13 mouse cellular contexts compared by ENCODE assay signal in the genomic region with DNA sequence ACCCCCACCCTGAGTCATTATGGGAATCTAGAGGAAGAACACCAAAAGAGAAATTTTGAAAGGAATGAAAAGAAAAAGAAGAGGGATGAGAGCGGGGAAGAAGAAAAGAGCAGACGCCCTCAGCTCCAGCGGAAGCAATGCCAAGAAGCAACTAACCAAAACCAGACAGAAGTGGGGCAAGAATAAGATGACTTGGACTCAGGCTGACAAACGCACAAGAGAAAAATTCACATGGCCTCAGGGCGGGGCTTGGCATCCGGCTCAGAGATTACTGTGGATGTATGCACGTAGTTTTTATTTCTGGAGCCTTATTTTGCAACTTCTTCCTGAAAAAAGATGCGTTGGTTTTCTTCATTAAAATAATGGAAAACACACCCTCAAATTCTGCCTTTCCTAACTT. TPM values are rescaled to one million over a fixed set of nuclear protein-coding genes. Genes with fewer than 3 reads are reported as not detected.
DNase-seq lines count a peak whose midpoint lies in the region; ATAC-seq and TF ChIP-seq lines count a peak whose summit lies in the region.
"Had no signal": no experiment of that assay in that cellular context is flagged by ENCODE, and none has a peak within 500 bp of the region (broad histone marks: within the 10 kb centered on the region; RNA-seq: fewer than 3 reads in every experiment).

No protein-coding gene starts in this region.

- 0 out of 2 replicates have a peak overlapping the region, but pooled peaks have one; percentile 35 for H3K9ac ChIP-seq in limb, embryonic 13.5 days
- H3K9ac ChIP-seq: liver, embryonic 13.5 days; midbrain, embryonic 15.5 days had no signal

- no peak overlapping the region for H3K27ac ChIP-seq in heart, embryonic 10.5 days
- peak overlapping the region; percentile 99 for H3K27ac ChIP-seq in embryonic fibroblast, embryonic 13.5 days (ENCODE audit: insufficient read depth, low read length)
- peak overlapping the region; percentile 52; the same call in 1 of the 2 replicates for H3K27ac ChIP-seq in limb, embryonic 13.5 days
- H3K27ac ChIP-seq: layer of hippocampus, adult 2 months; liver, embryonic 13.5 days; midbrain, embryonic 15.5 days had no signal

- 76% methylated on average over 8 of the region's 8 CpGs for WGBS in heart, embryonic 10.5 days
- WGBS in limb, embryonic 13.5 days, result 22% methylated on average over 8 of the region's 8 CpGs

- no peaks in the 10 kb centered on the region for H3K36me3 ChIP-seq in heart, embryonic 10.5 days
- no peaks in the 10 kb centered on the region for H3K36me3 ChIP-seq in limb, embryonic 13.5 days
- H3K36me3 ChIP-seq: liver, embryonic 13.5 days; midbrain, embryonic 15.5 days had no signal

- no peak for TF ChIP-seq CTCF in embryonic fibroblast, embryonic 13.5 days (IDR thresholded peaks at IDR 0.05; ENCODE audit: borderline replicate concordance, insufficient read depth, low read length)

- TF ChIP-seq POLR2A in embryonic fibroblast, embryonic 13.5 days (IDR thresholded peaks at IDR 0.05; ENCODE audit: low read depth, low read length), result 0 out of 2 replicates have a peak, but pooled peaks have one; percentile 34

- H3K4me2 ChIP-seq in limb, embryonic 13.5 days (replicated peaks), result peak overlapping the region; percentile 49
- H3K4me2 ChIP-seq: liver, embryonic 13.5 days; midbrain, embryonic 15.5 days had no signal

- H3K4me3 ChIP-seq in heart, embryonic 10.5 days, result no peak overlapping the region
- no peak overlapping the region for H3K4me3 ChIP-seq in embryonic fibroblast, embryonic 13.5 days (ENCODE audit: insufficient read depth, low read length)
- H3K4me3 ChIP-seq in limb, embryonic 13.5 days, result no peak overlapping the region; the same call in 1 of the 2 replicates
- H3K4me3 ChIP-seq: layer of hippocampus, adult 2 months; liver, embryonic 13.5 days; midbrain, embryonic 15.5 days had no signal

- no peak for ATAC-seq in limb, embryonic 13.5 days (ENCODE audit: low FRiP score, low read depth)
- no peak for ATAC-seq in monocyte, adult 5-6 weeks (replicated peaks; ENCODE audit: insufficient number of reproducible peaks, low FRiP score, low TSS enrichment, poor library complexity, severe bottlenecking)
- ATAC-seq in CD4-positive, CD25-positive, alpha-beta regulatory T cell, adult 4 months, result no peak
- ATAC-seq: activated CD4-positive, CD25-positive, alpha-beta regulatory T cell, adult 4 months; midbrain, embryonic 15.5 days had no signal

- no peaks in the 10 kb centered on the region for H3K27me3 ChIP-seq in heart, embryonic 10.5 days (ENCODE audit: insufficient read depth, poor library complexity, severe bottlenecking)
- H3K27me3 ChIP-seq in limb, embryonic 13.5 days, result no peaks in the 10 kb centered on the region
- H3K27me3 ChIP-seq: liver, embryonic 13.5 days; midbrain, embryonic 15.5 days had no signal

- H3K9me3 ChIP-seq in heart, embryonic 10.5 days, result no peaks in the 10 kb centered on the region
- no peaks in the 10 kb centered on the region for H3K9me3 ChIP-seq in limb, embryonic 13.5 days
- H3K9me3 ChIP-seq: liver, embryonic 13.5 days; midbrain, embryonic 15.5 days had no signal

- DNase-seq in heart, adult 18-20 months, result peak; percentile 46 to 54
- no peak for DNase-seq in heart, embryonic 10.5 days (ENCODE audit: low spot score)
- peak; percentile 99 for DNase-seq in NIH3T3 (ENCODE audit: low read depth)
- DNase-seq in cerebellum, postnatal 14 days, result no peak
- DNase-seq: liver, embryonic 13.5 days; thymus, adult 18-20 months had no signal

- H3K4me1 ChIP-seq in heart, embryonic 10.5 days, result peaks cover 20% of the 10 kb centered on the region
- peaks cover 9% of the 10 kb centered on the region for H3K4me1 ChIP-seq in embryonic fibroblast, embryonic 13.5 days (ENCODE audit: control insufficient read depth, insufficient read depth, low read length)
- H3K4me1 ChIP-seq in limb, embryonic 13.5 days, result peaks cover 36% of the 10 kb centered on the region
- H3K4me1 ChIP-seq: liver, embryonic 13.5 days; midbrain, embryonic 15.5 days had no signal

RNA-seq across cellular contexts. Expression of a gene that starts 41.3 kb away (rescaled TPM):
- 1 to 10 TPM; 1.9 to 3.1 TPM for total RNA-seq in heart, adult 18-20 months (2021)
- polyA plus RNA-seq in heart, embryonic 10.5 days (2016; fragmentation: Nextera tagmentation; extraction: Ambion mirVana), result 14.2 and 15.3 TPM in 2 replicates
- polyA plus RNA-seq in embryonic fibroblast, embryonic 13.5 days (2011; ENCODE audit: insufficient read length, low read depth, missing spikeins), result 25.3 and 27.4 TPM in 2 replicates
- 35.2 and 35.6 TPM in 2 replicates for polyA plus RNA-seq in limb, embryonic 13.5 days (2015; fragmentation: Nextera tagmentation; extraction: Ambion mirVana)
- total RNA-seq in monocyte, adult 5-6 weeks (2017), result 19.5 to 29.3 TPM (median 24.9 TPM) in 3 replicates
- polyA plus RNA-seq in CD4-positive, CD25-positive, alpha-beta regulatory T cell, adult 4 months (2017; shearing (Covaris generic)), result 10 to 100 TPM; 10.7 to 15.8 TPM

RNA-seq across cellular contexts. Expression of a gene that starts 48.7 kb away (rescaled TPM):
- total RNA-seq in heart, adult 18-20 months (2021), result 10 to 100 TPM; 26.3 to 30.7 TPM
- 7.9 and 20.3 TPM in 2 replicates for polyA plus RNA-seq in heart, embryonic 10.5 days (2016; fragmentation: Nextera tagmentation; extraction: Ambion mirVana)
- 429 and 537 TPM in 2 replicates for polyA plus RNA-seq in embryonic fibroblast, embryonic 13.5 days (2011; ENCODE audit: insufficient read length, low read depth, missing spikeins)
- 160 and 179 TPM in 2 replicates for polyA plus RNA-seq in limb, embryonic 13.5 days (2015; fragmentation: Nextera tagmentation; extraction: Ambion mirVana)
- total RNA-seq in monocyte, adult 5-6 weeks (2017), result 0.10 TPM in 1 of 3 replicates, not detected in the others
- polyA plus RNA-seq in CD4-positive, CD25-positive, alpha-beta regulatory T cell, adult 4 months (2017; shearing (Covaris generic)), result not detected

Comparison
In these comparisons a context has a peak if more than half of its experiments do, and no peak if none do; other contexts are left out.
1. DNase-seq: peak in heart, adult 18-20 months (2 of 2) and NIH3T3 (single experiment); none in heart, embryonic 10.5 days (single experiment) and cerebellum, postnatal 14 days (0 of 2).